Mouse (Mus musculus): ENCODE measurements around the gene BC049715. TPM values are rescaled to one million over a fixed set of nuclear protein-coding genes. Genes with fewer than 3 reads are reported as not detected.
A peak's percentile ranks its signal among the peaks of the same experiment; 100 is the strongest.

BC049715 gene
- total and polyA plus RNA-seq, 3 experiments: 0.27 to 1.2 TPM; not detected in 1

DNA sequence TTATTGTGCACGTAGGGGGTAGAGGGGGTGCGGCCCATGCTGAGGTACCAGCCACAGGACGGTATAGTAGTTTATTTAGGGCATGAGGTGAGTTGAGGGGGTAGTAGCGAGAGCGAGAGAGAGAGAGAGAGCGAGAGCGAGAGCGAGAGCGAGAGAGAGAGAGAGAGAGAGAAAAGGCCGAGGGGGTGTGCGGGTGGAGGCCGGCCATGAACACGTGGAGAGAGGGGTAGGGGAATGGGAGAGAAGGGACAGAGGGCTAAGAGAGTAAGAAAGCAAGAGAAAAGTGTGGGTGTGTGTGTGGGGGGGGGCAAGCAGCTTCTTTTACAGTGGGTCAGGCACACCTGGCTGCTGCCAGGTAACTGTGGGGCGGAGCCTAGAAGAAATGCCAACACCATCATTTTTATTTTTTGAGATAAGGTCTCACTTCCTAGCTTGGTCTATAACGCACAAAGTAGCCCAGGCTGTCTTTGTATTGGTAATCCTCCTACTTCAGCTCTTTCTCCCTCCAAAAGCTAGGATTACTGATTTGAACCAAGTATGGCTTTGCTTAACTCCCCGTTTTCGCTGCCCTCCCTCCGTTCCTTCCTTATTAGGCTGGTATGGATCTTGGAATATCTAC lies 19.9 kb upstream of the BC049715 start:
- peak overlapping the region; percentile 24 to 36 for H3K4me3 ChIP-seq (ENCODE audit: control insufficient read depth in 1 of 2, insufficient read depth in 1 of 2, low read depth in 2 of 2, low read length in 2 of 2)
- H3K27me3 ChIP-seq (ENCODE audit: control insufficient read depth in 1 of 2, insufficient read depth in 2 of 2, low read length in 2 of 2): no peaks in the 10 kb centered on the region
- H3K9me3 ChIP-seq (replicated peaks; ENCODE audit: insufficient read depth, low read length): no peaks in the 10 kb centered on the region
- H3K27ac ChIP-seq (ENCODE audit: control insufficient read depth, low read depth, low read length): peak overlapping the region; percentile 10
- peaks cover 24% of the 10 kb centered on the region for H3K79me2 ChIP-seq (ENCODE audit: control insufficient read depth, insufficient read depth, low read length, poor library complexity)
- no peak for TF ChIP-seq TAL1 (IDR thresholded peaks at IDR 0.05; ENCODE audit: low read length)
- no peak for TF ChIP-seq HCFC1 (IDR thresholded peaks at IDR 0.05; ENCODE audit: low read depth, low read length)
- TF ChIP-seq ZKSCAN1 (IDR thresholded peaks at IDR 0.05; ENCODE audit: low read depth, low read length): no peak
- TF ChIP-seq JUND (IDR thresholded peaks at IDR 0.05; ENCODE audit: low read depth, low read length): no peak
- TF ChIP-seq POLR2A (IDR thresholded peaks at IDR 0.05; ENCODE audit: control insufficient read depth in 1 of 2, insufficient read depth in 1 of 2, low read depth in 1 of 2, low read length in 2 of 2, poor library complexity in 1 of 2): no peak
- H3K4me1 ChIP-seq (ENCODE audit: control insufficient read depth in 1 of 2, insufficient read depth in 2 of 2, low read length in 2 of 2): peaks cover 0 to 16% of the 10 kb centered on the region in 2 experiments; a peak in 3 of 4 replicates
- peak overlapping the region; percentile 20 for H3K9ac ChIP-seq (ENCODE audit: control insufficient read depth, low read depth, low read length, poor library complexity, severe bottlenecking)
- DNase-seq (ENCODE audit: low read depth, low spot score): no peak
- H3K36me3 ChIP-seq (ENCODE audit: control insufficient read depth in 1 of 2, insufficient read depth in 2 of 2, low read length in 2 of 2): peaks cover 0 to 23% of the 10 kb centered on the region in 2 experiments; a peak in 3 of 4 replicates

DNA sequence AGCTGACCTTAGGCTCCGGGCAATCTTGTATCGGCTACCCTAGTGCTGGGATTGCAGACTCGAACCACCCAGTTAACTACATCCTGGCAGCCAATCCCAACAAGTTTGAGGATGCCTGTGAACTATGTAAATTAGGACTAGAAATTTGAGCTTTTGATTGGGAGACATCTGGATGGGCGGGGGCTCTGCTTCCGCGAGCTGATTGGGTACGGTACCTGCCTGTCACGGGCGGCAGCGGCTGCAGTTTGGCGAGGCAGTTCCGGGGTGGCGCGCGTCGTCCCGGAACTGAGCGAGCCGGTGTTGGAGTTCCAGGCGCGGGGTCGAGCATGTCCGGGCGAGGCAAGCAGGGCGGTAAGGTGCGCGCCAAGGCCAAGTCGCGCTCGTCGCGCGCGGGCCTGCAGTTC lies 19.4 kb upstream of the BC049715 start, which contains the start of gene H2afj:
Gene H2afj (plus strand): TSS at position 231 of the 404 bp plus-strand sequence.
- TF ChIP-seq ELF1 (IDR thresholded peaks at IDR 0.05; ENCODE audit: low read depth, low read length) (no peak), GABPA (IDR thresholded peaks at IDR 0.05; ENCODE audit: low read depth, low read length) (no peak), JUND (IDR thresholded peaks at IDR 0.05; ENCODE audit: low read depth, low read length) (no peak), POLR2AphosphoS5 (IDR thresholded peaks at IDR 0.05; ENCODE audit: borderline replicate concordance, low read depth, low read length) (no peak), MAX (IDR thresholded peaks at IDR 0.05; ENCODE audit: low read length) (no peak), UBTF (IDR thresholded peaks at IDR 0.05; ENCODE audit: borderline replicate concordance, insufficient read depth, low read depth, low read length) (no peak; the same call in 1 of the 2 replicates), KAT2A (conservative IDR thresholded peaks at IDR 0.05; ENCODE audit: low read depth, low read length) (no peak), E2F4 (IDR thresholded peaks at IDR 0.05; ENCODE audit: borderline replicate concordance, low read depth, low read length) (no peak), POLR2A (IDR thresholded peaks at IDR 0.05; ENCODE audit: control insufficient read depth in 1 of 2, insufficient read depth in 1 of 2, low read depth in 1 of 2, low read length in 2 of 2, poor library complexity in 1 of 2) (peak in 1 of 2 experiments; percentile 63; a peak in 1 of 4 replicates), RAD21 (IDR thresholded peaks at IDR 0.05; ENCODE audit: low read depth, low read length) (no peak), NRF1 (IDR thresholded peaks at IDR 0.05; ENCODE audit: insufficient read depth, low read depth, low read length, poor library complexity, severe bottlenecking) (no peak), ZC3H11A (IDR thresholded peaks at IDR 0.05; ENCODE audit: low read depth, low read length) (no peak), POLR2AphosphoS2 (IDR thresholded peaks at IDR 0.05; ENCODE audit: low read length) (no peak), TBP (IDR thresholded peaks at IDR 0.05; ENCODE audit: low read depth, low read length) (peak; percentile 71), MAFK (IDR thresholded peaks at IDR 0.05; ENCODE audit: borderline replicate concordance, low read depth, low read length) (no peak), ZNF384 (IDR thresholded peaks at IDR 0.05; ENCODE audit: low read depth, low read length) (no peak), CHD1 (IDR thresholded peaks at IDR 0.05; ENCODE audit: low read depth, low read length) (no peak), EP300 (IDR thresholded peaks at IDR 0.05; ENCODE audit: low read depth in 1 of 2, low read length in 2 of 2) (no peak)
- peak within 1 kb of the TSS; percentile 77 for H3K27ac ChIP-seq (ENCODE audit: control insufficient read depth, low read depth, low read length)
- H3K27me3 ChIP-seq (ENCODE audit: control insufficient read depth in 1 of 2, insufficient read depth in 2 of 2, low read length in 2 of 2): no peaks in the 10 kb centered on the region
- peaks cover 0 to 20% of the 10 kb centered on the region in 2 experiments; a peak in 3 of 4 replicates for H3K36me3 ChIP-seq (ENCODE audit: control insufficient read depth in 1 of 2, insufficient read depth in 2 of 2, low read length in 2 of 2)
- peak within 1 kb of the TSS; percentile 61 to 74 for H3K4me3 ChIP-seq (ENCODE audit: control insufficient read depth in 1 of 2, insufficient read depth in 1 of 2, low read depth in 2 of 2, low read length in 2 of 2)
- peaks cover 0 to 16% of the 10 kb centered on the region in 2 experiments; a peak in 3 of 4 replicates for H3K4me1 ChIP-seq (ENCODE audit: control insufficient read depth in 1 of 2, insufficient read depth in 2 of 2, low read length in 2 of 2)
- H3K9me3 ChIP-seq (replicated peaks; ENCODE audit: insufficient read depth, low read length): no peaks in the 10 kb centered on the region
- H3K9ac ChIP-seq (ENCODE audit: control insufficient read depth, low read depth, low read length, poor library complexity, severe bottlenecking): peak within 1 kb of the TSS; percentile 94
- peak; percentile 98 for DNase-seq (ENCODE audit: low read depth, low spot score)
- H3K79me2 ChIP-seq (ENCODE audit: control insufficient read depth, insufficient read depth, low read length, poor library complexity): peaks cover 24% of the 10 kb centered on the region
